Mouse (Mus musculus): ENCODE data around the gene Nrxn2.

- TF ChIP-seq CTCF (conservative IDR thresholded peaks at IDR 0.05; ENCODE audit: insufficient read depth, insufficient read length, low read depth, low read length) (no peak), POLR2A (IDR thresholded peaks at IDR 0.05; ENCODE audit: low read depth, low read length) (no peak)
These were observed 5.7 kb upstream of the Nrxn2 start for GRCm38 (mm10) chr19:6412798-6413197.
